Mouse (Mus musculus) layer of hippocampus, adult 9-11 months (tissue): Measurements from ENCODE around the gene Tmem229a.

Experiments
- DNase-seq: peaks from one replicate; pipeline ENCODE4 v3.0.0; 2022

Tmem229a gene

GRCm38 (mm10) chr6:24955946-24956585 is at the start of gene Tmem229a:
Tmem229a (minus strand) TSS chr6:24956297.
- peak; percentile 78 for DNase-seq

- no peak for DNase-seq
Observed at GRCm38 (mm10) chr6:24993754-24994153, 37.7 kb upstream of the Tmem229a start.

- DNase-seq = no peak
Observed at GRCm38 (mm10) chr6:24989836-24990235, 33.7 kb upstream of the Tmem229a start.

- DNase-seq = peak; percentile 16
Observed at GRCm38 (mm10) chr6:24976176-24976575, 20.1 kb upstream of the Tmem229a start.

- DNase-seq = no peak
Observed at GRCm38 (mm10) chr6:24968471-24969223, 12.6 kb upstream of the Tmem229a start.

- DNase-seq = no peak
Observed at GRCm38 (mm10) chr6:24967726-24968125, 11.6 kb upstream of the Tmem229a start.

- no peak for DNase-seq
Observed at GRCm38 (mm10) chr6:24966010-24966682, 10.0 kb upstream of the Tmem229a start.

GRCm38 (mm10) chr6:24963754-24964153 is 7.7 kb upstream of the Tmem229a start:
- no peak for DNase-seq

- DNase-seq = no peak
Observed at GRCm38 (mm10) chr6:24956586-24956973, 483 bp upstream of the Tmem229a start.

- DNase-seq = peak; percentile 53
Observed at GRCm38 (mm10) chr6:24955131-24955945, 759 bp downstream of the Tmem229a start.

- DNase-seq = no peak
Observed at GRCm38 (mm10) chr6:24954126-24954525, 2.0 kb downstream of the Tmem229a start.

- no peak for DNase-seq
Observed at GRCm38 (mm10) chr6:24952341-24952740, 3.8 kb downstream of the Tmem229a start.

- no peak for DNase-seq
Observed at GRCm38 (mm10) chr6:24950669-24951068, 5.4 kb downstream of the Tmem229a start.

GRCm38 (mm10) chr6:24925076-24925785 is 30.9 kb downstream of the Tmem229a start:
- no peak for DNase-seq

- no peak for DNase-seq
Observed at GRCm38 (mm10) chr6:24913591-24913990, 42.5 kb downstream of the Tmem229a start.

GRCm38 (mm10) chr6:24910728-24911105 is 45.4 kb downstream of the Tmem229a start:
- no peak for DNase-seq

- no peak for DNase-seq
Observed at GRCm38 (mm10) chr6:24910016-24910727, 45.9 kb downstream of the Tmem229a start.

- DNase-seq = no peak
Observed at GRCm38 (mm10) chr6:24907824-24908223, 48.3 kb downstream of the Tmem229a start.

- no peak for DNase-seq
Observed at GRCm38 (mm10) chr6:24905101-24905500, 51.0 kb downstream of the Tmem229a start.
